Mouse (Mus musculus) liver, adult 2 months (tissue): Measurements from ENCODE around the gene Palm2. TPM values are rescaled to one million over a fixed set of nuclear protein-coding genes. Genes with fewer than 3 reads are reported as not detected.

ENCODE experiments used
- DNase-seq: peaks from one replicate; pipeline ENCODE4 v3.0.0-alpha.2; 2011; ENCODE audit warnings: low read depth, low spot score; ENCODE audit errors: extremely low read depth
- H3K27ac ChIP-seq: fragments of 200-500 bp; replicated peaks from 2 replicates; pipeline ENCODE4 v1.5.1; 2012; ENCODE audit warnings: low read depth, mild to moderate bottlenecking, control low read depth, inconsistent platforms, low read length; ENCODE audit not compliant: insufficient read depth
- H3K27me3 ChIP-seq: fragments of 200-500 bp; 2 replicates; pipeline ENCODE4 v1.6.1; 2012; ENCODE audit warnings: mild to moderate bottlenecking, moderate library complexity, low read length, inconsistent platforms; ENCODE audit not compliant: control insufficient read depth, insufficient read depth
- H3K36me3 ChIP-seq: fragments of 200-500 bp; 2 replicates; pipeline ENCODE4 v1.6.1; 2012; ENCODE audit warnings: low read length, inconsistent platforms; ENCODE audit not compliant: control insufficient read depth, insufficient read depth
- H3K4me1 ChIP-seq: fragments of 200-500 bp; 2 replicates; pipeline ENCODE4 v1.6.1; 2011; ENCODE audit warnings: low read length; ENCODE audit not compliant: control insufficient read depth, insufficient read depth
- H3K4me3 ChIP-seq: fragments of 200-500 bp; 2 replicates; pipeline ENCODE4 v1.5.1; 2011; ENCODE audit warnings: low read depth, mild to moderate bottlenecking, control low read depth, low read length, moderate library complexity; ENCODE audit not compliant: insufficient read depth
- H3K79me2 ChIP-seq: fragments of 200-500 bp; 2 replicates; pipeline ENCODE4 v1.6.1; 2012; ENCODE audit warnings: inconsistent platforms, mild to moderate bottlenecking, low read length, moderate library complexity; ENCODE audit not compliant: control insufficient read depth, insufficient read depth
- H3K9ac ChIP-seq: fragments of 200-500 bp; 2 replicates; pipeline ENCODE4 v1.6.1; 2012; ENCODE audit warnings: low read depth, mild to moderate bottlenecking, control low read depth, inconsistent platforms, low read length
- CTCF ChIP-seq: fragments of 200-500 bp; IDR thresholded peaks from 2 replicates; pipeline ENCODE4 v1.5.1; 2011; ENCODE audit warnings: low read depth, low read length, control low read depth
- POLR2A ChIP-seq: fragments of 200-500 bp; IDR thresholded peaks from 2 replicates; pipeline ENCODE4 v1.6.1; 2011; ENCODE audit warnings: low read length, control low read depth; ENCODE audit not compliant: insufficient read depth; ENCODE audit errors: extremely low read depth
- WGBS: fragments of 180-500 bp; shearing (Covaris S2); methylation state at CpG from one replicate; pipeline ENCODE4 v1.1.7; 2018; 5-methylcytosine and 5-hydroxymethylcytosine counted together
- polyA plus RNA-seq: library from polyadenylated mRNA; depleted of rRNA; stranded (reverse); fragments of >200 nt; gene quantifications from 2 replicates; pipeline ENCODE4 v1.2.3, GENCODE M21; 2012
- total RNA-seq: library from RNA; depleted of rRNA; stranded (reverse); fragments of >200 nt; gene quantifications from 2 replicates; pipeline ENCODE4 v1.2.3, GENCODE M21; 2014

The Palm2 gene
- total and polyA plus RNA-seq, 2 experiments: 1.0 TPM; not detected in 1

GRCm38 (mm10) chr4:57567666-57568206 lies 133.7 kb downstream of the Palm2 start, which contains the start of gene Pakap:
TSS of gene Pakap (plus strand) at chr4:57568179.
- no peak for DNase-seq
- 2% methylated on average over 51 of the region's 51 CpGs for WGBS
- Histone ChIP-seq H3K9ac (peak within 1 kb of the TSS; percentile 59), H3K36me3 (no peaks in the 10 kb centered on the region), H3K27ac (no peak within 1 kb of the TSS), H3K27me3 (no peaks in the 10 kb centered on the region), H3K4me1 (no peaks in the 10 kb centered on the region), H3K4me3 (peak within 1 kb of the TSS; percentile 43), H3K79me2 (no peaks in the 10 kb centered on the region)
- TF ChIP-seq POLR2A: no peak
- TF ChIP-seq CTCF: no peak

- WGBS: 47% methylated on average over 19 of the region's 19 CpGs
- Histone ChIP-seq H3K4me3 (peak overlapping the region; percentile 15), H3K27me3 (no peaks in the 10 kb centered on the region), H3K9ac (no peak overlapping the region; the same call in 1 of the 2 replicates), H3K79me2 (no peaks in the 10 kb centered on the region), H3K27ac (no peak overlapping the region), H3K36me3 (no peaks in the 10 kb centered on the region), H3K4me1 (no peaks in the 10 kb centered on the region)
- no peak for TF ChIP-seq POLR2A
- TF ChIP-seq CTCF: no peak
- no peak for DNase-seq
Measured at GRCm38 (mm10) chr4:57568268-57569068, 134.4 kb downstream of the Palm2 start.

GRCm38 (mm10) chr4:57569069-57569355 lies 135.0 kb downstream of the Palm2 start:
- TF ChIP-seq POLR2A: no peak
- no peak for TF ChIP-seq CTCF
- no peaks in the 10 kb centered on the region for H3K36me3 ChIP-seq
- H3K9ac ChIP-seq: no peak overlapping the region
- H3K4me1 ChIP-seq: no peaks in the 10 kb centered on the region
- H3K4me3 ChIP-seq: no peak overlapping the region
- no peak overlapping the region for H3K27ac ChIP-seq
- H3K27me3 ChIP-seq: no peaks in the 10 kb centered on the region
- no peaks in the 10 kb centered on the region for H3K79me2 ChIP-seq
- WGBS: 90% methylated on average over 4 of the region's 4 CpGs
- DNase-seq: no peak

- no peak for DNase-seq
- Histone ChIP-seq H3K36me3 (no peaks in the 10 kb centered on the region), H3K27me3 (no peaks in the 10 kb centered on the region), H3K9ac (no peak overlapping the region), H3K79me2 (no peaks in the 10 kb centered on the region), H3K4me3 (no peak overlapping the region), H3K4me1 (no peaks in the 10 kb centered on the region), H3K27ac (no peak overlapping the region)
- 69% methylated on average over 6 of the region's 6 CpGs for WGBS
- no peak for TF ChIP-seq POLR2A
- no peak for TF ChIP-seq CTCF
Measured at GRCm38 (mm10) chr4:57569711-57570110, 135.7 kb downstream of the Palm2 start.

GRCm38 (mm10) chr4:57570229-57570628 lies 136.2 kb downstream of the Palm2 start:
- H3K36me3 ChIP-seq: no peaks in the 10 kb centered on the region
- no peaks in the 10 kb centered on the region for H3K4me1 ChIP-seq
- no peak overlapping the region for H3K9ac ChIP-seq
- WGBS: 73% methylated on average over 3 of the region's 3 CpGs
- H3K79me2 ChIP-seq: no peaks in the 10 kb centered on the region
- H3K4me3 ChIP-seq: no peak overlapping the region
- no peak for TF ChIP-seq POLR2A
- TF ChIP-seq CTCF: no peak
- H3K27ac ChIP-seq: no peak overlapping the region
- no peaks in the 10 kb centered on the region for H3K27me3 ChIP-seq
- DNase-seq: no peak

- Histone ChIP-seq H3K36me3 (no peaks in the 10 kb centered on the region), H3K27me3 (no peaks in the 10 kb centered on the region), H3K27ac (no peak overlapping the region), H3K4me1 (no peaks in the 10 kb centered on the region), H3K4me3 (no peak overlapping the region), H3K9ac (no peak overlapping the region), H3K79me2 (no peaks in the 10 kb centered on the region)
- WGBS: 87% methylated on average over 3 of the region's 3 CpGs
- DNase-seq: no peak
- TF ChIP-seq POLR2A (no peak), CTCF (no peak)
Measured at GRCm38 (mm10) chr4:57574181-57574580, 140.1 kb downstream of the Palm2 start.
